Mouse (Mus musculus) heart, postnatal 0 days (tissue): ENCODE data around the gene Lair1. TPM values are rescaled to one million over a fixed set of nuclear protein-coding genes. Genes with fewer than 3 reads are reported as not detected.

ENCODE experiments used
- ATAC-seq: fragments of 200-750 bp; cut with Nextera tagmentation; 2 replicates; pipeline ENCODE4 v1.8.0; 2017; ENCODE audit warnings: low read depth, moderate number of reproducible peaks, moderate library complexity; ENCODE audit not compliant: insufficient read depth
- DNase-seq: peaks from one replicate; pipeline ENCODE4 v3.0.0-alpha.2; 2016; ENCODE audit warnings: low spot score
- H3K27ac ChIP-seq: fragments of 300-500 bp; sonication (generic); 2 replicates; pipeline ENCODE4 v1.5.1; 2014; ENCODE audit warnings: low read depth, mild to moderate bottlenecking
- H3K27me3 ChIP-seq: fragments of 300-500 bp; sonication (generic); 2 replicates; pipeline ENCODE4 v1.6.1; 2014; ENCODE audit warnings: low read length, mixed read lengths; ENCODE audit not compliant: control insufficient read depth, insufficient read depth
- H3K36me3 ChIP-seq: fragments of 300-500 bp; sonication (generic); replicated peaks from 2 replicates; pipeline ENCODE4 v1.6.1; 2014; ENCODE audit warnings: low read length, mixed read lengths; ENCODE audit not compliant: control insufficient read depth, insufficient read depth
- H3K4me1 ChIP-seq: fragments of 300-500 bp; sonication (generic); 2 replicates; pipeline ENCODE4 v1.6.1; 2014; ENCODE audit warnings: antibody characterized with exemption; ENCODE audit not compliant: control insufficient read depth, insufficient read depth
- H3K4me2 ChIP-seq: fragments of 300-500 bp; sonication (generic); 2 replicates; pipeline ENCODE4 v1.6.1; 2014; ENCODE audit warnings: low read depth, mild to moderate bottlenecking, low read length, moderate library complexity
- H3K4me3 ChIP-seq: fragments of 300-500 bp; sonication (generic); 2 replicates; pipeline ENCODE4 v1.5.1; 2014; ENCODE audit warnings: low read depth, low read length
- H3K9ac ChIP-seq: fragments of 300-500 bp; sonication (generic); replicated peaks from 2 replicates; pipeline ENCODE4 v1.6.1; 2014; ENCODE audit warnings: low read depth, low read length, mixed read lengths
- H3K9me3 ChIP-seq: fragments of 300-500 bp; sonication (generic); replicated peaks from 2 replicates; pipeline ENCODE4 v1.6.1; 2016; ENCODE audit warnings: low read length; ENCODE audit not compliant: control insufficient read depth
- CTCF ChIP-seq: IDR thresholded peaks from 2 replicates; pipeline ENCODE4 v1.5.1; 2016; ENCODE audit warnings: antibody characterized with exemption, control low read depth, low read depth
- EP300 ChIP-seq: IDR thresholded peaks from 2 replicates; pipeline ENCODE4 v1.6.1; 2016; ENCODE audit warnings: antibody characterized with exemption, low read depth
- WGBS: fragments of 180-500 bp; shearing (Covaris S2); extraction: QIAGEN DNeasy Blood & Tissue Kit; methylation state at CpG from one replicate; pipeline ENCODE4 v1.1.7; 2014; 5-methylcytosine and 5-hydroxymethylcytosine counted together
- polyA plus RNA-seq: library from polyadenylated mRNA; unstranded; fragments of >200 nt; fragmentation: Nextera tagmentation; extraction: Ambion mirVana; gene quantifications from 2 replicates; pipeline ENCODE4 v1.2.1, GENCODE M21; 2015
- total RNA-seq: library from RNA; depleted of rRNA; stranded (reverse); fragments of >200 nt; gene quantifications from 2 replicates; pipeline ENCODE4 v1.2.3, GENCODE M21; 2014; ENCODE audit warnings: low replicate concordance; rRNA removed

Gene Lair1
- total and polyA plus RNA-seq, 2 experiments from 2014 or later, result 0.98 to 3.7 TPM

GRCm38 (mm10) chr7:3957387-3957786, 105.6 kb downstream of the Lair1 start:
- H3K4me2 ChIP-seq, result no peak overlapping the region
- no peak overlapping the region for H3K4me3 ChIP-seq
- DNase-seq, result no peak
- WGBS, result 69% methylated on average over 3 of the region's 3 CpGs
- ATAC-seq, result no peak
- TF ChIP-seq CTCF (no peak), EP300 (no peak)
- H3K36me3 ChIP-seq, result no peaks in the 10 kb centered on the region
- H3K27ac ChIP-seq, result no peak overlapping the region
- H3K4me1 ChIP-seq, result no peaks in the 10 kb centered on the region
- no peaks in the 10 kb centered on the region for H3K9me3 ChIP-seq
- H3K9ac ChIP-seq, result no peak overlapping the region
- no peaks in the 10 kb centered on the region for H3K27me3 ChIP-seq

Other genes starting within 250 kb of the Lair1 start
- not detected in 2 replicates for gene Gm15448, start 237.5 kb downstream of the Lair1 start, total RNA-seq
- gene Gm15448, start 237.5 kb downstream of the Lair1 start, polyA plus RNA-seq, result not detected in 2 replicates
- not detected in 2 replicates for gene Pira2, start 218.2 kb downstream of the Lair1 start, total RNA-seq
- 0.10 and 0.11 TPM in 2 replicates for gene Pira2, start 218.2 kb downstream of the Lair1 start, polyA plus RNA-seq
- 1.2 and 1.3 TPM in 2 replicates for gene Gm14548, start 165.1 kb downstream of the Lair1 start, total RNA-seq
- 0.05 and 0.07 TPM in 2 replicates for gene Gm14548, start 165.1 kb downstream of the Lair1 start, polyA plus RNA-seq
- 0.12 TPM in 1 of 2 replicates, not detected in the other for gene Lilra6, start 147.7 kb downstream of the Lair1 start, total RNA-seq
- 0.08 and 0.14 TPM in 2 replicates for gene Lilra6, start 147.7 kb downstream of the Lair1 start, polyA plus RNA-seq
- 4.2 and 5.0 TPM in 2 replicates for gene Ttyh1, start 56.2 kb upstream of the Lair1 start, total RNA-seq
- 0.45 and 1.1 TPM in 2 replicates for gene Ttyh1, start 56.2 kb upstream of the Lair1 start, polyA plus RNA-seq
- 112 and 139 TPM in 2 replicates for gene Leng8, start 73.8 kb upstream of the Lair1 start, total RNA-seq
- gene Leng8, start 73.8 kb upstream of the Lair1 start, polyA plus RNA-seq, result 12.9 and 16.0 TPM in 2 replicates
- 0.27 and 3.1 TPM in 2 replicates for gene Leng9, start 87.2 kb upstream of the Lair1 start, total RNA-seq
- gene Leng9, start 87.2 kb upstream of the Lair1 start, polyA plus RNA-seq, result 3.6 and 3.8 TPM in 2 replicates
- 34.0 and 37.4 TPM in 2 replicates for gene Cdc42ep5, start 101.7 kb upstream of the Lair1 start, total RNA-seq
- gene Cdc42ep5, start 101.7 kb upstream of the Lair1 start, polyA plus RNA-seq, result 21.0 and 25.0 TPM in 2 replicates
- gene Lilra5, start 174.6 kb upstream of the Lair1 start, total RNA-seq, result not detected in 2 replicates
- 0.20 and 0.30 TPM in 2 replicates for gene Lilra5, start 174.6 kb upstream of the Lair1 start, polyA plus RNA-seq